Mouse (Mus musculus): ENCODE measurements around the gene Tssk2. TPM values are rescaled to one million over a fixed set of nuclear protein-coding genes. Genes with fewer than 3 reads are reported as not detected.

The Tssk2 gene
- polyA plus RNA-seq, 1 experiment = not detected

DNA sequence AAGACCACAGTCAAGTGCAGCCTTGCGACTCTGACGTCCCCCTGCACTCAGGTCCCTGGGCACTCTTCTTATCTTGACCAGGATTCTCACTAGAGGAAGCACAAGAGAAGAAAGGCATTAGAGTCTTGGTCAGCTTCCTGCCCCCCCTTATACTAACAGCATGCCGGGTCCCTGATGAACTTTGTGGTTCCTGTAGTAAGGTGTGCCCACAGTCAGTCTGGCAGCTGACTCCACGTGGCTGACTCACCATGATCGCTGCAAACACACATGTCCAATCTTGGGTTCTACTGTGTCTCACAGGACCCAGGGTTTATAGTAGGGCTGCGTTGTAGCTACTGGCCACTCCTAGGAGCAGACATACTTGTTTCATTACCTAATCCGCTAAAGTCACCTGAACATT is 39.8 kb downstream of the Tssk2 start:
- TF ChIP-seq FLI1 (IDR thresholded peaks at IDR 0.05; ENCODE audit: low read length) = no peak
- TF ChIP-seq GATA1 (IDR thresholded peaks at IDR 0.05; ENCODE audit: borderline replicate concordance, low read length) = no peak
- Histone ChIP-seq H3K27me3 (replicated peaks) (no peaks in the 10 kb centered on the region), H3K36me3 (replicated peaks; ENCODE audit: low read length) (no peaks in the 10 kb centered on the region), H3K4me1 (peaks cover 65% of the 10 kb centered on the region), H3K9me3 (no peaks in the 10 kb centered on the region), H3K4me3 (replicated peaks) (peak overlapping the region; percentile 51)

DNA sequence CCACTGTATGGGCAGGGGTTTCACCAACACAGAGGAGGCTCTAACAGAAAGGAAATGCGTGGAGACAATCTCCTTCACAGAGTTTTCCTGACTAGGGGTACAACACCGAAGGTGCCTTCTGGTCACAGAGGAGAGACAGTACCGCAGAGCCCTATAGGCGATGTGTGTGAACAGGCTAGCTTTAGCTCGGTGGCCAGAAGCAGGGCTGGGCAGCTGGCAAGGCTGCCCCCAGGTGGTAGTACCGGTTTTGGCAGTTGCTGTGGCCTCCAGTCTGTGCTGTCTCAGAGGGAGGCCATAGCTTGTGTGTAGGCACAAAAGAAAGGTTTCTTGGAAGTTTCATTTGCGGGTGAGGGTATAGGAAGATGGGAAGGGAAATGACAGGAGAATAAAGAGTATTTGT is 40.4 kb downstream of the Tssk2 start:
- H3K4me1 ChIP-seq = peaks cover 58% of the 10 kb centered on the region
- H3K9me3 ChIP-seq = no peaks in the 10 kb centered on the region
- no peak for TF ChIP-seq GATA1 (IDR thresholded peaks at IDR 0.05; ENCODE audit: borderline replicate concordance, low read length)
- no peak for TF ChIP-seq FLI1 (IDR thresholded peaks at IDR 0.05; ENCODE audit: low read length)
- peak overlapping the region; percentile 67 for H3K4me3 ChIP-seq (replicated peaks)
- no peaks in the 10 kb centered on the region for H3K36me3 ChIP-seq (replicated peaks; ENCODE audit: low read length)
- no peaks in the 10 kb centered on the region for H3K27me3 ChIP-seq (replicated peaks)

DNA sequence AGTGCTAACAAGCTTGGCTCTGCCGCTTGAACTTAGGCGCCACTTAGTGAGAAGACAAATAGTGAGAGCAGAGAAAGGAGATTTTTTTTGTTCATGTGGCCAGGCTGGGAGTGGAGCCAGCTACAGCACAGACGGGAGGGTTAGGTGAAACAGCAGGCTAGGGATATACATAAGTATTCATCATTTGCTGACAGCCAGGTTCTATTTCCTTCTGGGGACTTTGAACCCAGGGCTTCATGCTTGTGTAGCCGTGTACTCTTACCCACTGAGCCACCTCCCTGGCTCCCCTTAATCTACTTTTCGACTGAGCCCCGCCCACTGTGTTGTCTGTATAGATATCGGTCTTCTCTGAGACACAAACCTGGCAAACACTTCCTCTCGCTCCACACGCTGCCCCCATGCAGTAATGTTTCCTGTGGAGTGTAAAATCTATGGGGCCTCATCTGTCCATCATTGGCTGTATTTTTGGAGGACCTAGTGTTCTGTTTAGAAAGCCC is 40.9 kb downstream of the Tssk2 start:
- H3K9me3 ChIP-seq = no peaks in the 10 kb centered on the region
- H3K4me1 ChIP-seq = peaks cover 54% of the 10 kb centered on the region
- no peaks in the 10 kb centered on the region for H3K36me3 ChIP-seq (replicated peaks; ENCODE audit: low read length)
- no peak for TF ChIP-seq FLI1 (IDR thresholded peaks at IDR 0.05; ENCODE audit: low read length)
- TF ChIP-seq GATA1 (IDR thresholded peaks at IDR 0.05; ENCODE audit: borderline replicate concordance, low read length) = no peak
- no peaks in the 10 kb centered on the region for H3K27me3 ChIP-seq (replicated peaks)
- H3K4me3 ChIP-seq (replicated peaks) = peak overlapping the region; percentile 28

DNA sequence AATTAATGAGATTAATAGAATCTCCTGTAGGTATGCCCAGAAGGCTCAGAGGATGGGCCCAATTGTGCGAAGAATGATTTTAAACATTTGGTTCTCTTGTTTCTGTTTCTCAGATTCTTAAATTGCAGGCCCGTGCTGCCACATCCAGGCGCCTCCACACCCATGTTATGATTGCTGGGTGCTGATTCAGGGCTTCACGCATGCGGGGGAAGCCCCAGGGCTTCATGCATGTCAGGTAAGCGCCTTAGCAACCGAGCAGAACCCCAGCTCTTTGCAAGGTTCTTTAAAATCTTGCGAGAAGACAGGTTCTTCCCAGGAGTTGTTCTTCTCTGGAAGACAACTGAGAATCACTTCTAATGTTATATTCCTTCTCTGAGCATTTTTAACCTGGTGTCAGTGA is 45.0 kb downstream of the Tssk2 start:
- 0 out of 2 replicates have a peak, but pooled peaks cover 2% of the 10 kb centered on the region for H3K9me3 ChIP-seq
- peaks cover 20% of the 10 kb centered on the region for H3K4me1 ChIP-seq
- H3K36me3 ChIP-seq (replicated peaks; ENCODE audit: low read length) = no peaks in the 10 kb centered on the region
- H3K27me3 ChIP-seq (replicated peaks) = peaks cover 17% of the 10 kb centered on the region
- H3K4me3 ChIP-seq (replicated peaks) = no peak overlapping the region
- TF ChIP-seq FLI1 (IDR thresholded peaks at IDR 0.05; ENCODE audit: low read length) (no peak), GATA1 (IDR thresholded peaks at IDR 0.05; ENCODE audit: borderline replicate concordance, low read length) (no peak)

DNA sequence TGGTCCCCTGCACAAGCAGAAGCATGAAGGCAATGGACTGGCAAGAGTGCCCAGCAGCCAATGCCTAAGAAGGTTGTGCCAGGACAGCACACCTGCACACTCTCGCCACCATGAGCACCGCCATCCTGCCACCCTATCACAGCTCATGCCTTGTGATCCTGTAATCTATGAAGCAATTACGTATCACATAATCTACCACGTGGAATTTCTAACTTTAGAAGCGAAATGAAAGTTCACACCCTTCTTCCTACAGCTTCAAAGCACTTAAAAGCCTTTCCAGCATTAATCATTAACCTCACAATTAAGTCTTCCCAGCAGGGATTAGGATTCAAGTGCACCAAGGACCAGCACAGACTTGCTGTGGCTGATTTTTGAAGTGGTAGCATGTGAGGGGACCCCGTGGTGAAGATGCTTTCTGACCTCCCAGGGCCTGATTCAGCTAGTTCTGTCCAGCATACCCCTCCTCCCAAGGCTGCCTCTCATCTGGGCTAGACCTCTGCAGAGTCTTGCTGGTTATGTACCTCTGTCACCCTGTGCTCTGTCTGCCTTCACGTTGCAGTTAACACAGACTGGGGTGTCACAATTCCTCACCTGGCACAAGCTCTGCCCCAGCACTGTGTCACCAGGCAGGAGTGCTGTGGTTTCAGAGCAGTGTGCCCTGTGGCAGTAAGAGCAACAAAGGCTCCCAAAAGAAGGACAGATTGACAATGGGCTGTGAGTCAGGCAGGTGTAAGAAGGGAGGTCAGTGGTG is 46.8 kb downstream of the Tssk2 start:
- H3K36me3 ChIP-seq (replicated peaks; ENCODE audit: low read length) = no peaks in the 10 kb centered on the region
- H3K27me3 ChIP-seq (replicated peaks) = peaks cover 20% of the 10 kb centered on the region
- 0 out of 2 replicates have a peak, but pooled peaks cover 2% of the 10 kb centered on the region for H3K9me3 ChIP-seq
- TF ChIP-seq FLI1 (IDR thresholded peaks at IDR 0.05; ENCODE audit: low read length) = no peak
- no peak for TF ChIP-seq GATA1 (IDR thresholded peaks at IDR 0.05; ENCODE audit: borderline replicate concordance, low read length)
- H3K4me3 ChIP-seq (replicated peaks) = peak overlapping the region; percentile 71
- H3K4me1 ChIP-seq = peaks cover 14% of the 10 kb centered on the region

DNA sequence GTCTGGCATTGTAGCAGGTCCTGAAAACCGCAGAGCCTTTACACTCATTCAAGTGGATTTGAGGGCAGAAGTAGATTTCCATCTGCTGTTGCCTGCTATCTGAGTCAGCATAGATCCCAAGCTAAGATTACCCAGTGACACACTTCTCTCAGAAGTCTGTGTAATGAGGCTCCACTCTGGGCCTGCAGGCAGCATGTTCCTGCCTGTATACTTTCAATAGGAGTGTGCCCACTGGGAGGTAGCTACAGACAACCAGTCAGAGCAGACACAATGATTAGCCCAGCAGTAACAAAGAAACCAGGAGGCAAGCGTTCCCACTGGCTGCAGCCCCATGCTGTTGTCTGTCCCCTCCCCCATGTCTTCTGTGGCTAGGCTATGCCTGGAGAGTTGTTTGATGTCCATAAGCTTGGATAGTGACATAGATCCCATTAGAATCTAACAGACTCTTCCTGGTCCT is 51.0 kb downstream of the Tssk2 start:
- Histone ChIP-seq H3K4me3 (replicated peaks) (no peak overlapping the region), H3K27me3 (replicated peaks) (peaks cover 20% of the 10 kb centered on the region), H3K4me1 (peaks cover 20% of the 10 kb centered on the region), H3K9me3 (peaks cover 8% of the 10 kb centered on the region), H3K36me3 (replicated peaks; ENCODE audit: low read length) (no peaks in the 10 kb centered on the region)
- TF ChIP-seq FLI1 (IDR thresholded peaks at IDR 0.05; ENCODE audit: low read length) (no peak), GATA1 (IDR thresholded peaks at IDR 0.05; ENCODE audit: borderline replicate concordance, low read length) (no peak)

Other genes starting within 250 kb of the Tssk2 start
- 78.5 and 142 TPM in 2 replicates for gene Med15, start 165.7 kb upstream of the Tssk2 start, polyA plus RNA-seq (2012; ENCODE audit: insufficient read depth, low replicate concordance)
- gene Klhl22, start 139.0 kb upstream of the Tssk2 start, polyA plus RNA-seq (2012; ENCODE audit: insufficient read depth, low replicate concordance) = 0.65 and 4.0 TPM in 2 replicates
- 0.79 and 1.7 TPM in 2 replicates for gene Scarf2, start 101.4 kb upstream of the Tssk2 start, polyA plus RNA-seq (2012; ENCODE audit: insufficient read depth, low replicate concordance)
- 0.13 TPM in 1 of 2 replicates, not detected in the other for gene B830017H08Rik, start 65.5 kb upstream of the Tssk2 start, polyA plus RNA-seq (2012; ENCODE audit: insufficient read depth, low replicate concordance)
- 3.2 TPM in 1 of 2 replicates, not detected in the other for gene Car15, start 60.3 kb upstream of the Tssk2 start, polyA plus RNA-seq (2012; ENCODE audit: insufficient read depth, low replicate concordance)
- gene Gm20518, start 7.0 kb upstream of the Tssk2 start, polyA plus RNA-seq (2012; ENCODE audit: insufficient read depth, low replicate concordance) = 0.35 TPM in 1 of 2 replicates, not detected in the other
- not detected in 2 replicates for gene Tssk1, start 4.4 kb upstream of the Tssk2 start, polyA plus RNA-seq (2012; ENCODE audit: insufficient read depth, low replicate concordance)
- 6.8 and 8.4 TPM in 2 replicates for gene Dgcr2, start 75 bp upstream of the Tssk2 start, polyA plus RNA-seq (2012; ENCODE audit: insufficient read depth, low replicate concordance)
- gene Ess2, start 12.7 kb downstream of the Tssk2 start, polyA plus RNA-seq (2012; ENCODE audit: insufficient read depth, low replicate concordance) = 21.8 and 24.0 TPM in 2 replicates
- gene Gsc2, start 16.4 kb downstream of the Tssk2 start, polyA plus RNA-seq (2012; ENCODE audit: insufficient read depth, low replicate concordance) = not detected in 2 replicates
- gene Slc25a1, start 29.6 kb downstream of the Tssk2 start, polyA plus RNA-seq (2012; ENCODE audit: insufficient read depth, low replicate concordance) = 396 and 555 TPM in 2 replicates
- gene Vpreb2, start 81.8 kb downstream of the Tssk2 start, polyA plus RNA-seq (2012; ENCODE audit: insufficient read depth, low replicate concordance) = not detected in 2 replicates
- 17.8 and 20.5 TPM in 2 replicates for gene Dgcr6, start 154.2 kb downstream of the Tssk2 start, polyA plus RNA-seq (2012; ENCODE audit: insufficient read depth, low replicate concordance)
- 45.8 and 90.5 TPM in 2 replicates for gene Prodh, start 191.6 kb downstream of the Tssk2 start, polyA plus RNA-seq (2012; ENCODE audit: insufficient read depth, low replicate concordance)
- 56.5 and 164 TPM in 2 replicates for gene Rtn4r, start 229.0 kb downstream of the Tssk2 start, polyA plus RNA-seq (2012; ENCODE audit: insufficient read depth, low replicate concordance)